Mouse (Mus musculus) megakaryocyte, embryonic 14.5 days (primary cell): ENCODE measurements around the gene Svs1.

Experiments used
- FLI1 ChIP-seq: IDR thresholded peaks from 2 replicates; pipeline ENCODE4 v1.6.1; 2012; ENCODE audit warnings: low read length, inconsistent platforms, mixed read lengths
- GATA1 ChIP-seq: IDR thresholded peaks from 3 replicates; pipeline ENCODE4 v1.6.1; 2012; ENCODE audit warnings: mixed read lengths, low read length, inconsistent platforms, borderline replicate concordance

- no peak for TF ChIP-seq GATA1
- no peak for TF ChIP-seq FLI1
Observed at GRCm38 (mm10) chr6:48949596-48949995, 37.1 kb upstream of the Svs1 start.
